Mouse (Mus musculus) liver, postnatal 0 days (tissue): ENCODE data around the gene Rac3. TPM values are rescaled to one million over a fixed set of nuclear protein-coding genes. Genes with fewer than 3 reads are reported as not detected.
"Not testable (repeated sequence)": the region's sequence is repeated elsewhere in the genome, so short reads cannot be mapped to it uniquely, and the experiment has no call there.

Experiments used
- ATAC-seq: fragments of 200-750 bp; cut with Nextera tagmentation; 2 replicates; pipeline ENCODE4 v1.8.0; 2017; ENCODE audit warnings: mild to moderate bottlenecking, moderate library complexity
- DNase-seq: peaks from one replicate; pipeline ENCODE4 v3.0.0-alpha.2; 2016
- H3K27ac ChIP-seq: fragments of 300-500 bp; sonication (generic); 2 replicates; pipeline ENCODE4 v1.5.1; 2014; ENCODE audit warnings: antibody characterized with exemption, moderate library complexity, mild to moderate bottlenecking, low read depth
- H3K27me3 ChIP-seq: fragments of 300-500 bp; sonication (generic); 2 replicates; pipeline ENCODE4 v1.6.1; 2014; ENCODE audit warnings: low read length, control low read depth, mixed read lengths; ENCODE audit not compliant: insufficient read depth
- H3K36me3 ChIP-seq: fragments of 300-500 bp; sonication (generic); replicated peaks from 2 replicates; pipeline ENCODE4 v1.6.1; 2014; ENCODE audit warnings: mild to moderate bottlenecking, control low read depth, low read length, moderate library complexity, mixed read lengths; ENCODE audit not compliant: insufficient read depth
- H3K4me1 ChIP-seq: fragments of 300-500 bp; sonication (generic); 2 replicates; pipeline ENCODE4 v1.6.1; 2014; ENCODE audit warnings: antibody characterized with exemption, mild to moderate bottlenecking, control low read depth; ENCODE audit not compliant: insufficient read depth
- H3K4me2 ChIP-seq: fragments of 300-500 bp; sonication (generic); 2 replicates; pipeline ENCODE4 v1.6.1; 2014; ENCODE audit warnings: low read depth, mild to moderate bottlenecking, low read length, moderate library complexity, mixed read lengths
- H3K4me3 ChIP-seq: fragments of 300-500 bp; sonication (generic); 2 replicates; pipeline ENCODE4 v1.5.1; 2014; ENCODE audit warnings: low read depth, low read length
- H3K9ac ChIP-seq: fragments of 300-500 bp; sonication (generic); replicated peaks from 2 replicates; pipeline ENCODE4 v1.6.1; 2014; ENCODE audit warnings: mild to moderate bottlenecking, moderate library complexity
- H3K9me3 ChIP-seq: fragments of 300-500 bp; sonication (generic); 2 replicates; pipeline ENCODE4 v1.6.1; 2016; ENCODE audit warnings: mild to moderate bottlenecking, control low read depth, low read length, mixed read lengths
- CTCF ChIP-seq: sonication (generic); IDR thresholded peaks from 2 replicates; pipeline ENCODE4 v1.5.1; 2016; ENCODE audit warnings: antibody characterized with exemption, low read depth
- EP300 ChIP-seq: IDR thresholded peaks from 2 replicates; pipeline ENCODE4 v1.6.1; 2016; ENCODE audit warnings: antibody characterized with exemption, low read depth, mild to moderate bottlenecking
- WGBS: fragments of 180-500 bp; shearing (Covaris S2); extraction: QIAGEN DNeasy Blood & Tissue Kit; methylation state at CpG from one replicate; pipeline ENCODE4 v1.1.7; 2014; ENCODE audit not compliant: insufficient replicate concordance; 5-methylcytosine and 5-hydroxymethylcytosine counted together
- polyA plus RNA-seq: library from polyadenylated mRNA; unstranded; fragments of >200 nt; fragmentation: Nextera tagmentation; extraction: Ambion mirVana; gene quantifications from 2 replicates; pipeline ENCODE4 v1.2.1, GENCODE M21; 2015

The Rac3 gene
- polyA plus RNA-seq, 1 experiment from 2014 or later: 0.36 TPM

- H3K4me2 ChIP-seq: no peak overlapping the region
- no peaks in the 10 kb centered on the region for H3K36me3 ChIP-seq
- DNase-seq: no peak
- no peak for ATAC-seq
- H3K9me3 ChIP-seq: no peaks in the 10 kb centered on the region
- WGBS: 66% methylated on average over 7 of the region's 7 CpGs
- H3K9ac ChIP-seq: no peak overlapping the region
- no peak overlapping the region for H3K4me3 ChIP-seq
- TF ChIP-seq CTCF: no peak
- no peaks in the 10 kb centered on the region for H3K4me1 ChIP-seq
- H3K27ac ChIP-seq: no peak overlapping the region
- H3K27me3 ChIP-seq: no peaks in the 10 kb centered on the region
These were observed 22.9 kb downstream of the Rac3 start for GRCm38 (mm10) chr11:120744121-120744701.

- H3K9ac ChIP-seq: no peak overlapping the region
- H3K4me3 ChIP-seq: no peak overlapping the region
- 54% methylated on average over 4 of the region's 4 CpGs for WGBS
- no peak for TF ChIP-seq EP300
- TF ChIP-seq CTCF: no peak
- H3K27me3 ChIP-seq: no peaks in the 10 kb centered on the region
- no peak overlapping the region for H3K4me2 ChIP-seq
- H3K27ac ChIP-seq: no peak overlapping the region
- no peaks in the 10 kb centered on the region for H3K9me3 ChIP-seq
- H3K4me1 ChIP-seq: no peaks in the 10 kb centered on the region
- H3K36me3 ChIP-seq: no peaks in the 10 kb centered on the region
- no peak for ATAC-seq
- DNase-seq: no peak
These were observed 26.7 kb downstream of the Rac3 start for GRCm38 (mm10) chr11:120747974-120748373.

- H3K27me3 ChIP-seq: no peaks in the 10 kb centered on the region
- H3K9ac ChIP-seq: no peak overlapping the region
- DNase-seq: peak; percentile 45
These were observed 28.2 kb downstream of the Rac3 start for GRCm38 (mm10) chr11:120749430-120749829.

GRCm38 (mm10) chr11:120751606-120752005, 30.3 kb downstream of the Rac3 start:
- Histone ChIP-seq H3K4me3 (no peak overlapping the region), H3K4me2 (no peak overlapping the region), H3K9ac (no peak overlapping the region), H3K4me1 (no peaks in the 10 kb centered on the region), H3K9me3 (no peaks in the 10 kb centered on the region), H3K27ac (no peak overlapping the region), H3K27me3 (no peaks in the 10 kb centered on the region), H3K36me3 (no peaks in the 10 kb centered on the region)
- no peak for ATAC-seq
- TF ChIP-seq EP300 (no peak), CTCF (no peak)
- 72% methylated on average over 4 of the region's 4 CpGs for WGBS
- DNase-seq: no peak

More at GRCm38 (mm10) chr11:120749430-120749829, 28.2 kb downstream of the Rac3 start:
- TF ChIP-seq EP300 (no peak), CTCF (peak; percentile 70)
- Histone ChIP-seq H3K27ac (no peak overlapping the region), H3K36me3 (no peaks in the 10 kb centered on the region), H3K4me2 (no peak overlapping the region), H3K4me3 (no peak overlapping the region), H3K9me3 (no peaks in the 10 kb centered on the region), H3K4me1 (no peaks in the 10 kb centered on the region)
- 50% methylated on average over 8 of the region's 8 CpGs for WGBS
- no peak for ATAC-seq

- ATAC-seq (no peak), DNase-seq (no peak)
- Histone ChIP-seq H3K9ac (no peak overlapping the region), H3K9me3 (peaks cover 15% of the 10 kb centered on the region), H3K27me3 (0 out of 2 replicates have a peak, but pooled peaks cover 4% of the 10 kb centered on the region), H3K27ac (no peak overlapping the region), H3K4me3 (no peak overlapping the region), H3K4me2 (no peak overlapping the region), H3K4me1 (no peaks in the 10 kb centered on the region), H3K36me3 (no peaks in the 10 kb centered on the region)
- TF ChIP-seq EP300: no peak
- no peak for TF ChIP-seq CTCF
- WGBS: 81% methylated on average over 9 of the region's 9 CpGs
These were observed 39.0 kb downstream of the Rac3 start for GRCm38 (mm10) chr11:120760236-120760635.

- Histone ChIP-seq H3K4me2 (no peak overlapping the region), H3K27ac (no peak overlapping the region), H3K27me3 (0 out of 2 replicates have a peak, but pooled peaks cover 4% of the 10 kb centered on the region), H3K4me3 (no peak overlapping the region), H3K36me3 (no peaks in the 10 kb centered on the region), H3K4me1 (no peaks in the 10 kb centered on the region), H3K9me3 (peaks cover 15% of the 10 kb centered on the region), H3K9ac (no peak overlapping the region)
- no peak for DNase-seq
- ATAC-seq: no peak
- WGBS: 65% methylated on average over 14 of the region's 14 CpGs
- TF ChIP-seq CTCF: no peak
- no peak for TF ChIP-seq EP300
These were observed 40.8 kb downstream of the Rac3 start for GRCm38 (mm10) chr11:120761811-120762671.

GRCm38 (mm10) chr11:120762672-120763041, 41.4 kb downstream of the Rac3 start, which contains the start of gene Hmga1b:
Gene Hmga1b (plus strand): TSS chr11:120762794.
- not testable (repeated sequence) for H3K36me3 ChIP-seq, ATAC-seq, H3K27ac ChIP-seq, DNase-seq, H3K4me3 ChIP-seq, H3K9ac ChIP-seq, H3K4me1 ChIP-seq, H3K4me2 ChIP-seq, H3K27me3 ChIP-seq
- WGBS: 19% methylated on average over 14 of the region's 14 CpGs
- H3K9me3 ChIP-seq: peaks cover 14% of the 10 kb centered on the region

- 17% methylated on average over 7 of the region's 23 CpGs for WGBS
- H3K9ac ChIP-seq, H3K27ac ChIP-seq, H3K4me1 ChIP-seq, H3K36me3 ChIP-seq, H3K4me3 ChIP-seq, ATAC-seq, H3K4me2 ChIP-seq, DNase-seq, H3K27me3 ChIP-seq: not testable (repeated sequence)
- peaks cover 10% of the 10 kb centered on the region for H3K9me3 ChIP-seq
These were observed 42.1 kb downstream of the Rac3 start for GRCm38 (mm10) chr11:120763121-120763999.
